Mouse (Mus musculus): ENCODE measurements around the gene Gm45713. TPM values are rescaled to one million over a fixed set of nuclear protein-coding genes. Genes with fewer than 3 reads are reported as not detected.
"Not testable (repeated sequence)": the region's sequence is repeated elsewhere in the genome, so short reads cannot be mapped to it uniquely, and the experiment has no call there.

The Gm45713 gene
- total RNA-seq, 4 experiments from 2014 or later, result 1.7 TPM; not detected in 3

GRCm38 (mm10) chr7:45124224-45125143, 11.5 kb downstream of the Gm45713 start, which contains the start of gene Rps11:
Rps11 (minus strand) TSS chr7:45124439.
- peak; percentile 99 for DNase-seq (ENCODE audit: low spot score)

GRCm38 (mm10) chr7:45123186-45123570, 12.9 kb downstream of the Gm45713 start:
- DNase-seq (ENCODE audit: low spot score), result no peak

GRCm38 (mm10) chr7:45122561-45123185, 13.4 kb downstream of the Gm45713 start:
- no peak for DNase-seq (ENCODE audit: low spot score)

- no peak for DNase-seq (ENCODE audit: low spot score)
Observed at GRCm38 (mm10) chr7:45121966-45122365, 14.1 kb downstream of the Gm45713 start.

GRCm38 (mm10) chr7:45121404-45121803, 14.6 kb downstream of the Gm45713 start:
- peak; percentile 72 for DNase-seq (ENCODE audit: low spot score)

GRCm38 (mm10) chr7:45119780-45120709, 16.0 kb downstream of the Gm45713 start:
- DNase-seq (ENCODE audit: low spot score), result no peak

- DNase-seq (ENCODE audit: low spot score), result no peak
Observed at GRCm38 (mm10) chr7:45118336-45118735, 17.7 kb downstream of the Gm45713 start.

- DNase-seq (ENCODE audit: low spot score), result no peak
Observed at GRCm38 (mm10) chr7:45117566-45117965, 18.5 kb downstream of the Gm45713 start.

- DNase-seq (ENCODE audit: low spot score), result no peak
Observed at GRCm38 (mm10) chr7:45113476-45113875, 22.6 kb downstream of the Gm45713 start.

GRCm38 (mm10) chr7:45112529-45112928, 23.5 kb downstream of the Gm45713 start:
- no peak for DNase-seq (ENCODE audit: low spot score)

GRCm38 (mm10) chr7:45111940-45112339, 24.1 kb downstream of the Gm45713 start:
- DNase-seq (ENCODE audit: low spot score), result no peak

GRCm38 (mm10) chr7:45110089-45110488, 25.9 kb downstream of the Gm45713 start:
- not testable (repeated sequence) for DNase-seq (ENCODE audit: low spot score)

- DNase-seq (ENCODE audit: low spot score), result no peak
Observed at GRCm38 (mm10) chr7:45107052-45107645, 28.9 kb downstream of the Gm45713 start.

GRCm38 (mm10) chr7:45106441-45106840, 29.6 kb downstream of the Gm45713 start:
- no peak for DNase-seq (ENCODE audit: low spot score)

GRCm38 (mm10) chr7:45105491-45105890, 30.5 kb downstream of the Gm45713 start:
- no peak for DNase-seq (ENCODE audit: low spot score)

GRCm38 (mm10) chr7:45104941-45105340, 31.1 kb downstream of the Gm45713 start:
- DNase-seq (ENCODE audit: low spot score), result no peak

- DNase-seq (ENCODE audit: low spot score), result peak; percentile 98
Observed at GRCm38 (mm10) chr7:45103652-45104180, 32.3 kb downstream of the Gm45713 start, which contains the start of gene Fcgrt. Fcgrt (minus strand) TSS chr7:45103851.

- no peak for DNase-seq (ENCODE audit: low spot score)
Observed at GRCm38 (mm10) chr7:45102940-45103585, 33.0 kb downstream of the Gm45713 start.

- no peak for DNase-seq (ENCODE audit: low spot score)
Observed at GRCm38 (mm10) chr7:45102441-45102840, 33.6 kb downstream of the Gm45713 start.

GRCm38 (mm10) chr7:45100046-45100445, 36.0 kb downstream of the Gm45713 start:
- DNase-seq (ENCODE audit: low spot score), result no peak
